Mouse (Mus musculus) kidney, embryonic 14.5 days (tissue): ENCODE measurements around the gene Numb. TPM values are rescaled to one million over a fixed set of nuclear protein-coding genes. Genes with fewer than 3 reads are reported as not detected.

Source experiments
- ATAC-seq: fragments of 200-750 bp; cut with Nextera tagmentation; 2 replicates; pipeline ENCODE4 v1.8.0; 2017; ENCODE audit warnings: moderate number of reproducible peaks, mild to moderate bottlenecking, moderate TSS enrichment, moderate library complexity; ENCODE audit not compliant: low FRiP score, low TSS enrichment
- H3K27ac ChIP-seq: fragments of 300-500 bp; sonication (generic); 2 replicates; pipeline ENCODE4 v1.5.1; 2014; ENCODE audit warnings: low read depth, mild to moderate bottlenecking, low read length, moderate library complexity, mixed read lengths
- H3K27me3 ChIP-seq: fragments of 300-500 bp; sonication (generic); 2 replicates; pipeline ENCODE4 v1.6.1; 2014; ENCODE audit warnings: mild to moderate bottlenecking, low read length; ENCODE audit not compliant: control insufficient read depth, insufficient read depth
- H3K36me3 ChIP-seq: fragments of 300-500 bp; sonication (generic); 2 replicates; pipeline ENCODE4 v1.6.1; 2014; ENCODE audit warnings: low read length, mixed read lengths; ENCODE audit not compliant: control insufficient read depth, insufficient read depth
- H3K4me1 ChIP-seq: fragments of 300-500 bp; sonication (generic); 2 replicates; pipeline ENCODE4 v1.6.1; 2014; ENCODE audit warnings: low read length, mixed read lengths; ENCODE audit not compliant: control insufficient read depth, insufficient read depth
- H3K4me2 ChIP-seq: fragments of 300-500 bp; sonication (generic); replicated peaks from 2 replicates; pipeline ENCODE4 v1.6.1; 2014; ENCODE audit warnings: low read depth, mild to moderate bottlenecking, low read length
- H3K4me3 ChIP-seq: fragments of 300-500 bp; sonication (generic); 2 replicates; pipeline ENCODE4 v1.5.1; 2014; ENCODE audit warnings: mild to moderate bottlenecking, low read length
- H3K9ac ChIP-seq: fragments of 300-500 bp; sonication (generic); 2 replicates; pipeline ENCODE4 v1.6.1; 2014; ENCODE audit warnings: low read depth, mild to moderate bottlenecking, low read length, moderate library complexity
- H3K9me3 ChIP-seq: fragments of 300-500 bp; sonication (generic); 2 replicates; pipeline ENCODE4 v1.6.1; 2016; ENCODE audit warnings: low read length; ENCODE audit not compliant: control insufficient read depth
- WGBS: fragments of 180-500 bp; shearing (Covaris S2); extraction: QIAGEN DNeasy Blood & Tissue Kit; methylation state at CpG from one replicate; pipeline ENCODE4 v1.1.7; 2014; 5-methylcytosine and 5-hydroxymethylcytosine counted together
- polyA plus RNA-seq: library from polyadenylated mRNA; unstranded; fragments of >200 nt; fragmentation: Nextera tagmentation; extraction: Ambion mirVana; gene quantifications from 2 replicates; pipeline ENCODE4 v1.2.1, GENCODE M21; 2014

Gene Numb
- polyA plus RNA-seq, 1 experiment from 2014 or later = 34.1 TPM

DNA sequence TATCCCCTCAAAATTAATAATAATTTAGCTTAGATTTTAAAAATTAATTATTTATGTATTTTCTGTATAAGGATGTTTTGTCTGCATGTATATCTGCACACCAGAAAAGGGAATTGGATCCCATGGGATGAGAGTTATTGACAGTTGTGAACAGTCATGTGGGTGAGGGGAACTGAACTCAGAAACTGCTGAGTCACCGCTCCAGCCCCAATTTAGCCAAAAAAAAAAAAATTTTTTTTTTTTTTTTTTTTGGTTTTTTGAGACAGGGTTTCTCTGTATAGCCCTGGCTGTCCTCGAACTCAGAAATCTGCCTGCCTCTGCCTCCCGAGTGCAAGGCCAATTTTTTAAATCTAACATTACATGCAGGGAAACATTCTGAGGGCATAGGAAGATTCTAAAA, 109.8 kb downstream of the Numb start:
- no peaks in the 10 kb centered on the region for H3K9me3 ChIP-seq
- WGBS = 92% methylated on average over 3 of the region's 3 CpGs
- H3K27me3 ChIP-seq = no peaks in the 10 kb centered on the region
- no peaks in the 10 kb centered on the region for H3K4me1 ChIP-seq
- no peak overlapping the region for H3K27ac ChIP-seq
- H3K4me3 ChIP-seq = no peak overlapping the region
- no peak overlapping the region for H3K9ac ChIP-seq
- ATAC-seq = no peak
- H3K36me3 ChIP-seq = peaks cover 14% of the 10 kb centered on the region
- H3K4me2 ChIP-seq = no peak overlapping the region

- Histone ChIP-seq H3K4me2 (no peak overlapping the region), H3K9ac (no peak overlapping the region), H3K27me3 (no peaks in the 10 kb centered on the region), H3K4me3 (no peak overlapping the region), H3K36me3 (peaks cover 84% of the 10 kb centered on the region), H3K9me3 (peaks cover 4% of the 10 kb centered on the region; the same call in 1 of the 2 replicates), H3K4me1 (no peaks in the 10 kb centered on the region), H3K27ac (no peak overlapping the region)
- ATAC-seq = no peak
- WGBS = 94% methylated on average over 7 of the region's 7 CpGs
Observed at GRCm38 (mm10) chr12:83803641-83804040, 118.1 kb downstream of the Numb start.

DNA sequence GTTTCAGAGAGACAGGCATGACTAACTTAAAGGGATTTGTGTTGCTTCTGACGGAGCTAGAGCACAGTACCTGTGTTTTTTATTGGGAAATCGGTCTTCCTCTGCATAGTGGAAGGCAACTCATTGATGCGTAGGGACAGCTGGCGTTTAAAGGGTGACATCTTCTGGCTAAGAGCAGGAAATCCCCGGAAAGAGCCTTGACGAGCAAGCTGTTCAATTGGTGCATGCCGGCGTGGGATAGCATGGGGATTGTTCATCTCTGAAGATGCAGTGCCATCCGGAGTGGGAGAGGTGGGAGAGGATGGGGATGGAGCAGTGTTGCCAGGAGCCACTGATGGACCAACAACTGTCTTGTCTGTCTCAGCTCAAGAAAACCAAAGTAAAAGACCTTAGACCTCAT, 120.8 kb downstream of the Numb start:
- peaks cover 74% of the 10 kb centered on the region for H3K36me3 ChIP-seq
- ATAC-seq = no peak

GRCm38 (mm10) chr12:83798313-83798712, 123.4 kb downstream of the Numb start:
- 0 out of 2 replicates have a peak, but pooled peaks cover 2% of the 10 kb centered on the region for H3K4me1 ChIP-seq
- no peak overlapping the region for H3K27ac ChIP-seq
- no peak for ATAC-seq
- no peak overlapping the region for H3K4me2 ChIP-seq
- H3K9ac ChIP-seq = no peak overlapping the region
- no peak overlapping the region for H3K4me3 ChIP-seq
- H3K27me3 ChIP-seq = no peaks in the 10 kb centered on the region
- H3K36me3 ChIP-seq = peaks cover 62% of the 10 kb centered on the region
- no peaks in the 10 kb centered on the region for H3K9me3 ChIP-seq
- WGBS = 93% methylated on average over 5 of the region's 5 CpGs

More for the DNA sequence above, 120.8 kb downstream of the Numb start:
- WGBS = 56% methylated on average over 9 of the region's 9 CpGs
- Histone ChIP-seq H3K9me3 (peaks cover 3% of the 10 kb centered on the region; the same call in 1 of the 2 replicates), H3K27me3 (no peaks in the 10 kb centered on the region), H3K4me3 (no peak overlapping the region), H3K4me2 (no peak overlapping the region), H3K4me1 (no peaks in the 10 kb centered on the region), H3K9ac (no peak overlapping the region), H3K27ac (no peak overlapping the region)

GRCm38 (mm10) chr12:83795586-83795985, 126.1 kb downstream of the Numb start:
- H3K27ac ChIP-seq = no peak overlapping the region
- ATAC-seq = no peak
- WGBS = 91% methylated on average over 7 of the region's 7 CpGs
- H3K36me3 ChIP-seq = peaks cover 56% of the 10 kb centered on the region
- H3K4me1 ChIP-seq = peaks cover 7% of the 10 kb centered on the region; the same call in 1 of the 2 replicates
- no peak overlapping the region for H3K4me2 ChIP-seq
- H3K27me3 ChIP-seq = no peaks in the 10 kb centered on the region
- no peak overlapping the region for H3K4me3 ChIP-seq
- H3K9me3 ChIP-seq = no peaks in the 10 kb centered on the region
- H3K9ac ChIP-seq = no peak overlapping the region

GRCm38 (mm10) chr12:83795051-83795450, 126.7 kb downstream of the Numb start:
- Histone ChIP-seq H3K27me3 (no peaks in the 10 kb centered on the region), H3K9me3 (no peaks in the 10 kb centered on the region), H3K4me2 (no peak overlapping the region), H3K4me3 (no peak overlapping the region), H3K4me1 (peaks cover 7% of the 10 kb centered on the region; the same call in 1 of the 2 replicates), H3K27ac (no peak overlapping the region), H3K9ac (no peak overlapping the region), H3K36me3 (peaks cover 50% of the 10 kb centered on the region)
- ATAC-seq = no peak
- WGBS = 29% methylated on average over 2 of the region's 2 CpGs

GRCm38 (mm10) chr12:83792706-83793410, 128.9 kb downstream of the Numb start:
- Histone ChIP-seq H3K36me3 (peaks cover 33% of the 10 kb centered on the region; the same call in 1 of the 2 replicates), H3K4me1 (peaks cover 7% of the 10 kb centered on the region; the same call in 1 of the 2 replicates), H3K27ac (peak overlapping the region; percentile 56; the same call in 1 of the 2 replicates), H3K4me2 (no peak overlapping the region), H3K4me3 (no peak overlapping the region), H3K27me3 (no peaks in the 10 kb centered on the region), H3K9ac (no peak overlapping the region), H3K9me3 (no peaks in the 10 kb centered on the region)
- peak; percentile 75 for ATAC-seq
- WGBS = 25% methylated on average over 10 of the region's 10 CpGs

DNA sequence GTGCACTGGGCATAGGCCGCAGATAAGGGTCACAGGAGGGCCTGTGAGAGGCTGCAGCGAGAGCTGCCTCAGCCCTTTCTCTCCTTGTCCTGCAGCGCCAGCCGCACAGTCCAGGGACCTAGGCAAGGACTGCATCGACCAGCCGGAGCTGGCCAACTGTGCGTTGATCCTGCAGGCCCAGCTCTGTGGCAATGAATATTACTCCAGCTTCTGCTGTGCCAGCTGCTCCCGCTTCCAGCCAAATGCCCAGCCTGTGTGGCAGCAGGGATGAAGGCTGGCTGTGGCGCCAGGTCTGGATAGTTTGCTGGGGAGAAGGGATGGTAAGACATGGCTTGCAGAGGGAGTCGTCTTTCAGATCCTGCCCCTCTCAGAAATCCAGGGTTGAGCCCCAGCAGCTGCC, 130.0 kb downstream of the Numb start:
- H3K4me1 ChIP-seq = peaks cover 7% of the 10 kb centered on the region; the same call in 1 of the 2 replicates
- no peaks in the 10 kb centered on the region for H3K27me3 ChIP-seq
- no peak overlapping the region for H3K4me2 ChIP-seq
- no peak overlapping the region for H3K9ac ChIP-seq
- H3K27ac ChIP-seq = no peak overlapping the region
- no peaks in the 10 kb centered on the region for H3K9me3 ChIP-seq
- H3K4me3 ChIP-seq = no peak overlapping the region
- 87% methylated on average over 10 of the region's 10 CpGs for WGBS
- H3K36me3 ChIP-seq = peaks cover 29% of the 10 kb centered on the region; the same call in 1 of the 2 replicates
- no peak for ATAC-seq

GRCm38 (mm10) chr12:83790749-83791148, 131.0 kb downstream of the Numb start:
- ATAC-seq = no peak
- no peaks in the 10 kb centered on the region for H3K27me3 ChIP-seq
- no peak overlapping the region for H3K9ac ChIP-seq
- H3K4me1 ChIP-seq = peaks cover 7% of the 10 kb centered on the region; the same call in 1 of the 2 replicates
- 83% methylated on average over 4 of the region's 4 CpGs for WGBS
- no peak overlapping the region for H3K4me2 ChIP-seq
- H3K27ac ChIP-seq = no peak overlapping the region
- H3K36me3 ChIP-seq = peaks cover 24% of the 10 kb centered on the region; the same call in 1 of the 2 replicates
- no peaks in the 10 kb centered on the region for H3K9me3 ChIP-seq
- H3K4me3 ChIP-seq = no peak overlapping the region
